Mouse (Mus musculus) thymus, postnatal 25 days (tissue): Measurements from ENCODE around the gene I830077J02Rik.
"Not testable (repeated sequence)": the region's sequence is repeated elsewhere in the genome, so short reads cannot be mapped to it uniquely, and the experiment has no call there.

ENCODE experiments used
- DNase-seq: peaks from one replicate; pipeline ENCODE4 v3.0.0; 2022

The I830077J02Rik gene

DNA sequence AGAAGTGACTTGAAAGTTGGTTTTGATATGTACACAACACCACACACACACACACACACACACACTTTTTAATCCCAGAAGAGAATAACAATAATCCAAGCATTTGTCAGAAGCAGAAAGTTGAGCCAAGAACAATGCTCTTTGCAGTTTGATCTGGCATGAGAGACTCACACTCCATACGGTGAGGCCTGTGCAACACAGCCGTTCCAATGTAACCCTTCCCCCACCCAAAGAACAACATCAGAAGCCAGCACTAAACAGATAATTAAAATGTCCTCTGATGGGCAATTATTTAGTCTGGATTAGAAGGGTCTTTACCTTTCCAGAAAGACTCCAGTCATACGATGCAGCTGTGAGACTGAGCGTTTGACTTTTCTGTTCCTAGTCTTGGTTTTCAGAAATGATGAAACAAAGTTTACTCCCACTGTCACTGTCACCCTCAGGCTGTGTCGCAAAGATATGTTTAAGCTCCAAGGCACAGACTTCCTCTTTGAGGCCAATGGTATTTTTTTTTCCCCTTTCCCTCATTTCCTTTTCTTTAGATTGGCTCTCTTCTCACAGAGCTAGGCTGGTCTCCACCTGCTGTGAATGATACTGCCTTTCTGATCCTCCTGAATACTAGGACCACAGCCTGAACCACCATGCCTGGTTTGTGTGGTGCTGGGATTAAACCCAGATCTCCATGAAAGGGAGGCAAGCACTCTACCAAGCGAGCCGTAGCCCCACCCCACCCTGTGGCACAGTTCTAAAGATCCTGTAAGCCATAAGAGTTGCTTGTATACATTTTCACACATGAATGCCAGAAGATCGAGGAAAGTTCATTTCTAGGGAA lies at the start of gene I830077J02Rik:
Gene I830077J02Rik, minus strand, starts transcription at position 425 of the 832 bp plus-strand sequence.
- no peak for DNase-seq

DNA sequence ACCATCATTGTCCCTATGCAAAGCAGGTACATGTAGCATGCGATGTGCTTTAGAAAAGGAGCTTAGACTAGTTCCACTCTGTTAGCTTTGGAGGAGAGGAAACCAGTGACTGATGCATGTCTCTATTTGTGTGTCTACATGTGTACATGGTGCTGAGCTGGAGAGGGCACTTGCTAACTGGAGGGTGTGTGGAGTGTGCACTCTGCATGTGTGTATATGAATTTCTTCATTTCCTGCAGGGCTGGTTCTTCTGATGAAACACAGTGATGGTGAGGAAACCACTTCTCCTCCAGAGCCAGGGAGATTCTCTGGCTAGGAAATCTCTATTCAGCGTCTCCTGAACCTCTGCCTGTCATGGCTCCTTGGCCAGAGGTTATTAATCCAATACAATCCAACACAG lies 41.7 kb upstream of the I830077J02Rik start:
- DNase-seq, result no peak

DNA sequence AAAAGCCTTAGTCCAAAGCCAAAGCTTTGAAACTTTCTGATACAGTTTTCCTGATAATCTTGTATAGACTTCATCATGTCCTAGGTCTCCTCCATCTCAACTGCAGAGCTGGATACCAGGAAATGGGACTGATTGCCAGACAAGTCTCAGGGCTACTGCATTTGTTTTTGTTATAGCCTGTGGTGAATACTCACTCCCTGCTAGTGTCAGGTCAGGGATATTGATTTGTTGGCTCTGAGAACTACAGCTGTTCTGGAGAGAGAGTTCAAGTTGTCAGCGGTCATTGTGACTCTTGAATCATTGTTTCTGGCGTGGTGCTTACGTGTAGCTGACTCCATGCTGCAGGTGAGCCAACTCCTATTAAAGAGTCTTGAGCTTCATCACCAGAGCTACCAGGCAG lies 40.9 kb upstream of the I830077J02Rik start, which contains the start of gene Ovgp1:
Gene Ovgp1, plus strand, starts transcription at position 301 of the 400 bp plus-strand sequence.
- DNase-seq, result no peak

DNA sequence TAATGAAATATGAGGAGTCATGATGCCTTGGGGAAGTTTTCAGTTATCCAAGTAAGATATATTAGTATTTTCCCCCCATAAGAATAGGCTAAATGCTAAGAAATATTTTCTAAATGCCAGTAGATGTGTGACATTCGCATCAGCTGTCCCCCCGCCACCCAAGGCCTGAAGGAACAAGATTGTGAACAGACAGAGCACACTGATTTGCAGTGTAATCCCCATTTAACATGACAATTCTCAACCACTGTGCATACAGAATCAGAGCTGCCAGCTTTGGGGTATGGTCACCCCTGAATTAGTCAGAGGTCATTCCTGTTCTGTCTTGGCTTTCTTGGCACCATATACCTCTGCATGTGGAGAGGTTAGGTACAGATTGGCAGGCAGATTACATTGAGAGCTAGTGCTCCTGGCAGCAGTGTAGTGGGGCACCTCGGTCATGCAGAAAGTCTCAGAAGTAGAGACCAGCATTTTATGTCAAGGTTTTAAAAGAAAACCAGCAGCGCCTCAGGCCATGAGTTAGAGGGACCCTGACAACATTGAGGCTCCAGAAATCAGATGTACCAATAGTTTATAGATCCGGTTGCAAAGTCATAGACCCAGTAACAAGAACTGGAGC lies 39.5 kb upstream of the I830077J02Rik start:
- DNase-seq, result no peak

DNA sequence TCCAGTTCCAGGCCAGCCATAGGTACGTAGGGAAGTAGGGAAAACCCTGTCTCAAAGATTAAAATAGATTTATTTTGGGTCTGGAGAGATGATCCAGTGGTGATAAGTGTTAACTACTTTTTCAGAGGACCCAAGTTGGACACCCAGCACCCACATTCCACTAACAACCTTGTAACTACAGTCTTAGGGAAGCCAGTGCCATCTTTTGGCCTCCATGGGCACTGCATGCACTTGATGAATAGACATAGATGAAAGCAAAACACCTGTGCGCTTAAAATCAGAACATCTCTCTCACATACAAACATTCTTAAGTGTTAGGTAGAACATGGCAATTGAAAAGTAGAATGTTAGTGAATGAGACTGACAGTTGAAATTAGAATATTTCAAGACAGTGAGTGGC lies 28.2 kb upstream of the I830077J02Rik start:
- DNase-seq, result peak; percentile 26

DNA sequence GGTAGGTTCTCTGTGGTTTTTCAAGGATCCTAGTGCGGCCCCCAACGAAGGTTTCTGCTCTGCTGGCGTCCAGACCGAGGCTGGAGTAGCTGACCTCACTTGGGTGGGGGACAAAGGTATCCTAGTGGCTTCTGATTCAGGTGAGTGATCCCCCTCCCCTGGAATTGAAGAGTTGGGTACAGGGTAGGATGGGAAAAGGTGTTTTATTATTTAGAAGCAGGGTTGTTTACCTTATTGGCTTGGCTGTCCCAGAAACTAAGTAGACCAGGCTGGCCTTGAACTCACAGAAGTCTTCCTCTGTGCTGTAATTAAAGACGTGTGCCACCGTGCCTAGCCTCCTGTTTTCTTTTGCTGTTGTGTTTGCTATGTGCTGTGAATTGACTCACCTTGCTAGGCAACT lies 27.5 kb upstream of the I830077J02Rik start, which contains the start of gene Atp5f1:
Gene Atp5f1, minus strand, starts transcription at position 101 of the 400 bp plus-strand sequence.
- DNase-seq, result no peak

DNA sequence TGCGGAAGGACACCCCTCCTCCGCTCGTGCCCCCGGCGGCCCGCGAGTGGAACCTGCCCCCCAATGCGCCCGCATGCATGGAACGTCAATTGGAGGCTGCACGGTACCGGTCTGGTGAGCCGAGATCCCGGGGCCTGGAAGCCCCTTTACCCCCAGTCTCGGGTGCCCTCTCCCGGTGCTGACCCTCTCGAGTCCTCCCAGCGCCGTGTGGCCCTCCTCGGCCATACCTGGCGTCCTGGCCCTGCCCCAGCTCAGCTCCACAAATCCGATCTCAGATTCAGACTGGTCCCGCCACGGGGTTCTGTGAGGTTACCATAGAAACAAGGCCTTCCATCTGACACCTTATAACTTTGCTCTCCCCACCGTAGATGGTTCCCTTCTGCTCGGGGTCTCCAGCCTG lies 27.1 kb upstream of the I830077J02Rik start:
- no peak for DNase-seq

DNA sequence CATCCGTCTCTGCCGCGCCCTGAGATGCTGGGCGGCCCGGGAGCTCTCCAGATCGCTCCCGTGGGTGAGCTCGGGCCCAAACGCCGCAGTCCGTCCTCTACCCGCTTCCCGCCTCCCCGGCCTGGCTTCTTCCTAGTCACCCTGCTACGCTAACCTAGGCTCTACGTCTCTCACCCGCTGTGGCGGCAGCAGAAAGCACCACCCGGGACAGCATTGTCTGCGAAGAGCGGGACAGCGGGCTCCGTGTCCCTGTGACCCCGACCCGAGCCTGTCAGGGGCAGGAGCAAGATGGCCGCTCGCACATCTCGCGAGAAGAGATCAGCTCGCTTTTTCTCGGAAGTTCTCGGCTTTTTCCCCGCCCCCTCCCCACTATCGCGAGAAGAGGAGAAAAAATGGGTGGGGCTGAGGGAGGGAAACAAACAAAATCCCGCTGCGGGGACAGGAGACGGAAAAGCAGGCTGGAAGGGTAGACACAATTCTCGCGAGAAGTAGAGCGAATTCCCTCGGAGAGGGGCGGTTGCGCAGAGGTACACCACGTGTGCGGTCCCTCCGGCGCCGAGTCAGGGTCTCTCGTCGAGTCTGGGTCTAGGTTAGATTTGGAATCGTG lies 26.6 kb upstream of the I830077J02Rik start, which contains the start of gene Wdr77:
Gene Wdr77, plus strand, starts transcription at position 396 of the 607 bp plus-strand sequence.
- DNase-seq, result peak; percentile 96

DNA sequence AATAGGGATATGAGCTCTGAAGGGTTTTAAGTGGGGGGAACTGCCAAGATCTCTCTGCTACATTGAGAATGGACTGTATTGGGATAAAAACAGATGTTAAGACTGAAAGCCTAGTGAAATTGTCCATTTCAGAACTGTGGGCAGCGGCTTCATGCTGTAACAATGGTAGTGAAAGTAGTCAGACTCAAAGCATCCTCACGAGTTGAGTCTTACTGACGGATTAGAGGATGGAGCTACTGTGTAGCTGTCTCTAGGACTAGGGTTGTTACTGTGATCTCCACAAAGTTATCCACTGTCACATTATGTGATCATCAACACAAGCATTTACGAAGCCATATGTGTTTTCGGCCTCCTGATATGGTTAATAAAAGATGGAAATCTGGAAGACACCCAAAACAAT lies 25.7 kb upstream of the I830077J02Rik start:
- DNase-seq, result no peak

DNA sequence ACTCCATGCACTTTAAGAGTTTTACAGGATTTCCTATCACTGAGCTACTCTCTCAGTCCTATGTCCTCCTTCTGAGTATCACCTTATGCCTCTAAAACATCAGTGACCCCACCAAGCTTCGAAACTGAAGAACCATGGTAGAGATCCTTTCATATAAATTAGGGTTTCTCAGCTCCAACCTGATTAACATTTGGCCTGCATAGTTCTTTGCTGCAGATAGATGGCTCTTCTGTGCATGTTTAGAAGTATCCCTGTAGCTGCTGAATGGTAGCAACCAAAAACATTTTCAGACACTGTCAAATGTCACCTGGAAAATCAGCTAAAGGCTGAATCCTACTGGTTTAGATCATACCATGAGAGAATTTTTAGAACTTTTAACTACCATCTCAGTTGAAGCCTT lies 24.8 kb upstream of the I830077J02Rik start:
- DNase-seq, result no peak

DNA sequence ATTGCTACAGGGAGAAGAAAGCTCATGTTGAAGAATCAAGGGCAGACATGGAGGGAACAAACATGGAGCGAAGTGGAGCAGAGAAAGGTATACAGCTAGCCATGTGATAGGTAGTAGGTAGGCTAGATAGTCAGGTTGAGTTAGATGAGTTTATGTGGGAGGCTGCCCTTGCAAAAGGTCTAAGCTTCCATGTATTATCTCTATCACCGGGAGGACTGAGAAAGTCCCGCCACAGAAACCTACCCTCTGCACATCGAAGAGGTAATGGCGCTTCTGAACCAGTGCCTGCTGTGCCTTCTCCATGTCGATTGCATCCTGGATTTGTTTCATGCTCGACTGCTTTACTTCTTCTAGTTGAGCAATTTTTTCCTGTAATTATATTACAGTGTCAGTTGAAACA lies 18.9 kb upstream of the I830077J02Rik start:
- no peak for DNase-seq

DNA sequence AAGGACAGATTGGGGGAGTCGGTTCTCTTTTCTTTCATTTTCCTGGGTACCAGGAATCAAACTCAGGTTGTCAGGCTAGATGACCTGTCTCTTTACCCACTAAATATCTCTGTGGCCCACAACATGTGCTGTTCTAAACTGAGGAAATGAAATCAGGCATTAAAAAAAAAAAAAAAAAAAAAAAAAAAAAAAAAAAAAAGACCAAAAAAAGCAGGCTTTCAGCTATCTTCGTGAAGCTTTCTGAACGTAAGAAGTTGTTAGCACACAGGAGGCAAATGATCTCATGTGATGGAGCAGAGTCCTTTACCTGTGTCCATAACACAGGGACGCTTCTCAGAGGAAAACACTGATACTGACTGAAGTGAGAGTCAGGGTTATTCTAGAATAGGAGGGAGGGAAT lies 3.6 kb upstream of the I830077J02Rik start:
- no peak for DNase-seq

DNA sequence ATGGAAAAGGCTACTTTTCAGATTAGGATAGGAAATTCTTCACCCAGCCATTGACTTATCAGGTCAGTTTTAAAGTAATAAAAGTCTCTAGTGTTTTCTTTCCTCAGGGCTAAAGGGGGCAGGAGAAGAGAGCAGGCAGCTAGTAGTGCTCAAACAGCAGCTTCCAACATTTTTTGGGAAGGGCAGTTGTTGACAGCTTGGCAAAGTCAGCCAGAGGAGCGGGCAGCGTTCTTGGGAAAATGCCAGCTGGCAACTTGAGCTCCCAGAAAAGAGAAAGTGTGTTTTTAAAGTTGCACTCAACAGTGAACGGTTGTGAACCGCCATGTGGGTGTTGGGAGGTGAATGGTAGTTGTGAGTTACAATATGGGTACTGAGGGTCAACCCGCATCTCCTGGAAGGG lies 2.6 kb upstream of the I830077J02Rik start:
- DNase-seq, result no peak

DNA sequence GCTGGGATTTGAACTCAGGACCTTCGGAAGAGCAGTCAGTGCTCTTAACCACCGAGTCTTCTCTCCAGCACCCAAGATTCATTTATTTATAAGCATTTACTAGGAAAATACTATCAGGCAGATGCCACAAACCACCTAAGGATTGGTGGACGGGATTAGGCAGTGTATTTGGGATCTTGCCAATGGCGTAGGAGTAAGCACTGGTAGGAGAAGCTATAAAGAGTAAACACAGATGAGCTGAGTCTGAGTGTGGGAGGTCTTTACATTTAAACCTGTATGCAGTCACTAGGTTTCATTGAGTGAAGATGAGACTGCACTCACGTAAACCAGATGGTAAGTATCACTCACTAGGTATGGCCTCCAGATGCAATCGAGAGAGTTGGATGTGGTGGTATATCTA lies 1.5 kb upstream of the I830077J02Rik start:
- no peak for DNase-seq

DNA sequence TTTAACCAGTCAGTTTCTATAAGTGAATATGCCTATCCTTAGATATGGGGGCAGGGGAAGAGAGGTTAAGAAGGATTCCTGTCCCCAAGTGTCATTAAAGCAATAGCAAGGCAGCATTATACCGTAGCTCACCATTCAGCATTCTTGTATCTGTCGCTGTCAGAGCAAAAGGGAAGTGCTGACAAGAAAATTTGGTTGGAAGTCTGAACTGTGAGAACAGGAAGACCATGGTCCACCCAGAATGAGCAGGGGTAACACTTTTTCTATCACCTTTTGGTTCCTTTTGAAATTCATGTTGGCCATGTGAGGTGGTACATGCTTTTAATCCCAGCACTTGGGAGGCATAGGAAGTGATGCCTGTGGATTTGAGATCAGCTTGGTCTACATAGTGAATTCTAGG lies 1.4 kb downstream of the I830077J02Rik start:
- no peak for DNase-seq

DNA sequence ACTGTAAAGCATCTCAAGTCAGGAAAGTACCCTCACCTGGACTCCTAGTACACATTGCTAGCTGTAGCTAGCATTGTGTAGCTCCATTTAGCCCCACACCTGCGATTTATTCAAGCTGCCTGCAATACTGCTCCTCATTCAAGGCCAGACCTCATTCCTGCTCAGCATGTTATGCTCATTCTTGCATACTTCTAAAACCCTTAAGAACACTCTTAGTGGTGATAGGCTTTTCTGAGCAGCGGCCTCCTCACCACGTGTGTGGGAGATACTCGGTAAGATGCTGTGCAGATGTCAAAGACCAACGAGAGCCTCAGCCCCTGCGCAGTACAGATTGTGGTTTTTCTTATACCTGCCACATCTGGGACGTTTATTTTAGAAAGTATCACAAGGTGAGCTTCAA lies 2.6 kb downstream of the I830077J02Rik start:
- peak; percentile 27 for DNase-seq

DNA sequence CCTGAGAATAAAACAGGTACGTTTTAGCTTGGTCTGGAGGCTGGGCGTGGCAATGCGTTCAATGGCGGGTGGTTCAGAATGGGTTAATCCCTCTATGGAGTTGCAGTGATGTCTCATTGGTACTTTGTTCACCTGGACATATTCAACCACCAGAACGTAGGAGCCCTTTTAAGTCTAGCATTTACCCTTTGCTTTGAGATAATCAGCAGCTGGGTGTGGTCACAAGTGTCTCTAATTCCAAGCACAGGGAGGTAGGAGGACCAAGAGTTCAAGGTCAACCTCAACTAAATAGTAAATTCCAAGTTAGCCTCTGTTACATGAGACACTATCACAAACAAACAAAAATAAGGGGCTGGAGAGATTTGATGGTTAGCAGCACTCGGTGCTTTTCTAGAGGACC lies 3.7 kb downstream of the I830077J02Rik start:
- no peak for DNase-seq

DNA sequence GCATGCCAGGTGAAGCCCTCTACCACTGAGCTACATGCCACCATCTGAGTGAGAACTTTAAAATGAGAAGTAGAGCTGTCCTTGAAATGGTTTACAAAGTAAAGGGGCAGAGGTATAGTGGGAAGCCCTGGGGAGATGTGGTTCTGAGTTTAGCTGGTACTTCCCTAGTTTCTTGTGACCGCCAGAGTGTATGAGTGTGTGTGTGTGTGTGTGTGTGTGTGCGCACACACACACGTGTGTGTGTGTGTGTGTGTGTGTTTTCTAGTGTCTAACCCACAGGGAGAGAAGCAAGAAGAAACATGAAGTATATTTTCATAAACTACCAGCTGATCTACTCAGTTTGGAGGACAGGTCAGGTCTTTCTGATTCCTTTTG lies 4.3 kb downstream of the I830077J02Rik start:
- no peak for DNase-seq

DNA sequence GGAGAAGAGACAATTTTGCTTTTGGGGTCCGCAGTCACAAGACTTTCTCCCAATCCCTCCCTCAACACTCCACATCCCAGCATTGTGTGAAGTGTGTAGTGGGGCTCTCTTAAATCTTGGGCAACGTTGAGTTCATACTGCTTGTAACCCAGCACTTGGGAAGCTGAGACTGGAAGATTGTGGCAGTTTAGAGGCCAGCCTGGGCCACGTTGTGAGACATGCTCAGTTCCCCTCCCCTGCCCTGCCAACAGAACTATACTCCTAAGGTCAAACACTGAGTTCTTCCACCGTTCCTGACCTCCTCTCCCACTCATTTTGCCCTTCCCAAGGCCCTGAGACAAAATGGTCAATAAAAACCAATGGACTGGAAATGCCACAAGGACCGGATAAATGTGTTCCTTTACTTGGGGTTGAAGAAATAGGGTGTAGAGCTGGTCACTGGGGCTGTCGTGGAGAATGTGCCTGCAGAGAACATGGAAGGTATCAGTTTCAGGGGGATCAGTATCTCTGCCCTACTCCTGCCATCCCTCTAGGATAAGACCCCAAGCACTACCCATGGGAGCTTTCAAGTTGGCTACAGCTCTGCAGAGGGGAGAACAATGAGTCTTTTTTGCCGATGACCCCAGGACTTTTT lies 4.8 kb downstream of the I830077J02Rik start:
- no peak for DNase-seq

DNA sequence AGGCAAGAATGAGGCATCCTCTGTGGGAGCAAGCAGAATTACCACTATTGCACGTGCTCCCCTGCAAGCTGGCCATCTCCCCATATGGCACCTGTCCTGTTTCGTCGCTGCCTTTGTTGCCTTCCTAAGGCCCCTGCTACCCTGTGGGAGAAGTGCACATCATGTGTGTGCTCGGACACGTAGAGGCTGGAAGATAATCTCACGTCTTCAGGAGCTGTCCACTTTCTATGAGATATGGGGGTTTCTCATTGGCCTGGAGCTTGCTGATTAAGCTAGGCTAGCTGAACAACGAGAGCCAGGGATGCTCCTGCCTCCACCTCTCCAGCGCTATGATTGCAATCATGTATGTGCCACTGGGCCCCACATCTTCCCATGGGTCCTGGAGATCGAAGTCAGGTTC lies 7.8 kb downstream of the I830077J02Rik start:
- no peak for DNase-seq

DNA sequence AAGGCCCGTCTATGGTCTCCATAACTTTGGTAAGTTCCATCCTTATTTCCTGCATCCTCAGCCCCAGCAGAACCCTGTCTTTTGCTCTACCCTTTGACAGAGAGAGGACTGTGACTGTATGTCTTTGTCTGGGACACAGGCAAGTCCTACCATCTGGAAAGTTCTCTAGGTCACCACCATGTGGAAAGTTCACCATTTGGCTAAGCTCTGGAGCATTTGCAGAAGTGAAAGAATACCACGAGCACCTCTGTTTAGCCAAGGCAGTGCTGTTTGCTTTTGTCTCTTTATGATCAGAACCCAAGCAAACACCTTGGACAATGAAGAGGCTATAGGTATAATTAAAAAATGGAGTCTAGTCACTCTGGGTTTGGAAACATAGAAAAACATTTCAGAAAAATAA lies 10.5 kb downstream of the I830077J02Rik start:
- no peak for DNase-seq

DNA sequence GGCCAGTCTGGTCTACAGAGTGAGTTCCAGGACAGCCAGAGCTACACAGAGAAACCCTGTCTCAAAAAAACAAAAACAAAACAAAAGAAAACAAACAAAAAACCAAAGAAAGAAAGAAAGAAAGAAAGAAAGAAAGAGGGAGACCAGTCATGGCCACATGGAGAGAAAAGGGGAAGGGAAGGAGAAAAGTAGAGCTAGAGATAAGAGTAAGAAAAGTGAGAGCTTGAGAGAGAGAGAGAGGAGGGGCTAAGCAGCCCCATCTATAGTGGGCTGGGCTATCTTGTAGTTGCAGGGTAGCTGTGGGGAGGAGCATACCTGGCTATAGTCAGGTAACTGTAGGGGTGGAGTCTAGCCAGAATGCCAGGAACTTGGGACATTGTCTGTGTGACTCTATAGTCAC lies 11.7 kb downstream of the I830077J02Rik start:
- DNase-seq, result not testable (repeated sequence)

DNA sequence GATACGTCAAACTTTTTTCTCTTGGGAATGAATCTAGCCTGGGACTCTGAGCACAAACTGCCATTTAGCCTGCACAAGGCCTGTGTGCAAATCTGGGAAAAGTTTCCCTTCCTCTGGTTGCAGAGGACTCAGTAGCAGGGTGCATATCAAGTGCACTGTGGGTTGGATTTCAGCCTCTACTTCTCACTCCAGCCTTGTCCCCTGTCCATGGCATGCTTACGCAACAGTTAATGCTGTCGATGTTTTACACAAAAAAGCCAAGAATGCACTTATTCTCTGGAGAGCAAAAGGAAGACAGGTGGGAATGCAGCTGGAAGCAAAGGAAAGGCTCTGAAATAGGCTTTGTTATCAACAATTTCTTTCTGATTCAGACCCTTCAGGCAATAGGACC lies 14.1 kb downstream of the I830077J02Rik start:
- no peak for DNase-seq
